ENCODE assay signal across 17 mouse cellular contexts in genomic region chr2:28000660-28001059, GRCm38 (mm10).
DNase-seq lines count a peak whose midpoint lies in the region; ATAC-seq and TF ChIP-seq lines count a peak whose summit lies in the region.
"Had no signal": no experiment of that assay in that cellular context is flagged by ENCODE, and none has a peak within 500 bp of the region (broad histone marks: within the 10 kb centered on the region; RNA-seq: fewer than 3 reads in every experiment).

No protein-coding gene starts in this region.

- no peak overlapping the region for H3K9ac ChIP-seq in hindbrain, embryonic 15.5 days
- no peak overlapping the region for H3K9ac ChIP-seq in hindbrain, embryonic 11.5 days (ENCODE audit: low read depth, low read length)
- peak overlapping the region; percentile 10; the same call in 1 of the 2 replicates for H3K9ac ChIP-seq in MEL (ENCODE audit: control insufficient read depth, low read depth, low read length, poor library complexity, severe bottlenecking)
- peak overlapping the region; percentile 59 for H3K9ac ChIP-seq in liver, embryonic 15.5 days

- no peak for DNase-seq in hindbrain, embryonic 11.5 days (ENCODE audit: low spot score)
- no peak for DNase-seq in MEL (ENCODE audit: low read depth, low spot score)
- DNase-seq in embryonic facial prominence, embryonic 10.5 days (ENCODE audit: low spot score), result no peak
- no peak for DNase-seq in adrenal gland, adult 8-10 months
- DNase-seq in kidney, postnatal 36 days, result no peak
- DNase-seq: adrenal gland, postnatal 25 days; gastrocnemius, postnatal 10 days; kidney, postnatal 14 days; lung, adult 2 months; lung, postnatal 4 days; spleen, adult 18-20 months; thymus, postnatal 14 days had no signal

- peak overlapping the region; percentile 3; the same call in 1 of the 2 replicates for H3K27ac ChIP-seq in hindbrain, embryonic 15.5 days (replicated peaks)
- H3K27ac ChIP-seq in hindbrain, embryonic 11.5 days (ENCODE audit: low read depth, low read length), result no peak overlapping the region
- H3K27ac ChIP-seq in MEL (ENCODE audit: control insufficient read depth, low read depth, low read length), result peak overlapping the region; percentile 83
- H3K27ac ChIP-seq in embryonic facial prominence, embryonic 10.5 days (replicated peaks), result peak overlapping the region; percentile 16
- H3K27ac ChIP-seq in liver, embryonic 15.5 days (replicated peaks), result peak overlapping the region; percentile 92
- H3K27ac ChIP-seq: stomach, postnatal 0 days had no signal

- no peaks in the 10 kb centered on the region for H3K79me2 ChIP-seq in MEL (ENCODE audit: control insufficient read depth, insufficient read depth, low read length, poor library complexity)

- no peak for TF ChIP-seq EP300 in MEL (IDR thresholded peaks at IDR 0.05; ENCODE audit: low read depth in 1 of 2, low read length in 2 of 2)

- peaks cover 27% of the 10 kb centered on the region; the same call in 1 of the 2 replicates for H3K4me1 ChIP-seq in hindbrain, embryonic 15.5 days (replicated peaks)
- H3K4me1 ChIP-seq in hindbrain, embryonic 11.5 days (replicated peaks; ENCODE audit: control insufficient read depth, insufficient read depth, low read length), result no peaks in the 10 kb centered on the region
- peaks cover 14 to 49% of the 10 kb centered on the region in 2 experiments for H3K4me1 ChIP-seq in MEL (ENCODE audit: control insufficient read depth in 1 of 2, insufficient read depth in 2 of 2, low read length in 2 of 2)
- H3K4me1 ChIP-seq in embryonic facial prominence, embryonic 10.5 days, result peaks cover 5% of the 10 kb centered on the region
- H3K4me1 ChIP-seq in liver, embryonic 15.5 days (replicated peaks), result peaks cover 88% of the 10 kb centered on the region

- no peak overlapping the region for H3K4me2 ChIP-seq in hindbrain, embryonic 15.5 days
- H3K4me2 ChIP-seq in hindbrain, embryonic 11.5 days (replicated peaks; ENCODE audit: low read depth, low read length), result no peak overlapping the region
- peak overlapping the region; percentile 65 for H3K4me2 ChIP-seq in liver, embryonic 15.5 days

- no peak for ATAC-seq in hindbrain, embryonic 15.5 days (ENCODE audit: low FRiP score, low read depth)
- no peak for ATAC-seq in hindbrain, embryonic 11.5 days (ENCODE audit: low FRiP score)
- peak; percentile 26; the same call in 1 of the 2 replicates for ATAC-seq in liver, embryonic 15.5 days (ENCODE audit: insufficient read depth)
- ATAC-seq: CD4-positive, CD25-positive, alpha-beta regulatory T cell, adult 4 months; intestine, embryonic 16.5 days had no signal

- 70% methylated on average over 3 of the region's 3 CpGs for WGBS in hindbrain, embryonic 15.5 days
- WGBS in hindbrain, embryonic 11.5 days, result 88% methylated on average over 3 of the region's 3 CpGs
- 89% methylated on average over 3 of the region's 3 CpGs for WGBS in embryonic facial prominence, embryonic 10.5 days
- 53% methylated on average over 3 of the region's 3 CpGs for WGBS in liver, embryonic 15.5 days (ENCODE audit: insufficient replicate concordance)

- TF ChIP-seq POLR2A in MEL (IDR thresholded peaks at IDR 0.05; ENCODE audit: control insufficient read depth in 1 of 2, insufficient read depth in 1 of 2, low read depth in 1 of 2, low read length in 2 of 2, poor library complexity in 1 of 2), result no peak

- H3K9me3 ChIP-seq in hindbrain, embryonic 15.5 days, result no peaks in the 10 kb centered on the region
- no peaks in the 10 kb centered on the region for H3K9me3 ChIP-seq in hindbrain, embryonic 11.5 days (ENCODE audit: control insufficient read depth, low read length)
- no peaks in the 10 kb centered on the region for H3K9me3 ChIP-seq in MEL (replicated peaks; ENCODE audit: insufficient read depth, low read length)
- H3K9me3 ChIP-seq in embryonic facial prominence, embryonic 10.5 days, result no peaks in the 10 kb centered on the region
- H3K9me3 ChIP-seq in liver, embryonic 15.5 days (replicated peaks), result no peaks in the 10 kb centered on the region

- no peak overlapping the region for H3K4me3 ChIP-seq in hindbrain, embryonic 15.5 days
- no peak overlapping the region for H3K4me3 ChIP-seq in hindbrain, embryonic 11.5 days (ENCODE audit: low read depth, low read length)
- H3K4me3 ChIP-seq in MEL (ENCODE audit: control insufficient read depth in 1 of 2, insufficient read depth in 1 of 2, low read depth in 2 of 2, low read length in 2 of 2), result no peak overlapping the region
- no peak overlapping the region for H3K4me3 ChIP-seq in embryonic facial prominence, embryonic 10.5 days
- H3K4me3 ChIP-seq in liver, embryonic 15.5 days (replicated peaks), result 0 out of 2 replicates have a peak overlapping the region, but pooled peaks have one; percentile 44

- TF ChIP-seq RAD21 in MEL (IDR thresholded peaks at IDR 0.05; ENCODE audit: low read depth, low read length), result no peak

- TF ChIP-seq CTCF in MEL (IDR thresholded peaks at IDR 0.05 in 2 of 3, conservative IDR thresholded peaks at IDR 0.05 in 1 of 3; ENCODE audit: control insufficient read depth in 1 of 3, insufficient read depth in 1 of 3, low read depth in 2 of 3, low read length in 3 of 3, poor library complexity in 1 of 3, severe bottlenecking in 1 of 3), result no peak

- H3K36me3 ChIP-seq in hindbrain, embryonic 15.5 days, result no peaks in the 10 kb centered on the region
- H3K36me3 ChIP-seq in hindbrain, embryonic 11.5 days (ENCODE audit: control insufficient read depth, insufficient read depth, low read length), result no peaks in the 10 kb centered on the region
- H3K36me3 ChIP-seq in MEL (ENCODE audit: control insufficient read depth in 1 of 2, insufficient read depth in 2 of 2, low read length in 2 of 2), result peaks cover 0 to 31% of the 10 kb centered on the region in 2 experiments; a peak in 2 of 4 replicates
- H3K36me3 ChIP-seq in embryonic facial prominence, embryonic 10.5 days (replicated peaks), result peaks cover 61% of the 10 kb centered on the region
- peaks cover 4% of the 10 kb centered on the region; the same call in 1 of the 2 replicates for H3K36me3 ChIP-seq in liver, embryonic 15.5 days (replicated peaks)

- no peaks in the 10 kb centered on the region for H3K27me3 ChIP-seq in hindbrain, embryonic 15.5 days
- H3K27me3 ChIP-seq in hindbrain, embryonic 11.5 days (ENCODE audit: control insufficient read depth, insufficient read depth, low read length), result no peaks in the 10 kb centered on the region
- no peaks in the 10 kb centered on the region for H3K27me3 ChIP-seq in MEL (ENCODE audit: control insufficient read depth in 1 of 2, insufficient read depth in 2 of 2, low read length in 2 of 2)
- H3K27me3 ChIP-seq in embryonic facial prominence, embryonic 10.5 days (replicated peaks; ENCODE audit: low read depth, poor library complexity, severe bottlenecking), result no peaks in the 10 kb centered on the region
- no peaks in the 10 kb centered on the region for H3K27me3 ChIP-seq in liver, embryonic 15.5 days

TF ChIP-seq in MEL, 35 proteins besides CTCF, POLR2A, EP300 and RAD21:
- TF ChIP-seq TAL1 (IDR thresholded peaks at IDR 0.05; ENCODE audit: low read length) (no peak), MXI1 (IDR thresholded peaks at IDR 0.05; ENCODE audit: low read depth, low read length) (no peak), USF1 (IDR thresholded peaks at IDR 0.05; ENCODE audit: low read depth, low read length) (no peak), KAT2A (conservative IDR thresholded peaks at IDR 0.05; ENCODE audit: low read depth, low read length) (no peak), MEF2A (IDR thresholded peaks at IDR 0.05; ENCODE audit: extremely low read depth, insufficient replicate concordance, low read depth, low read length, poor library complexity, severe bottlenecking) (no peak), UBTF (IDR thresholded peaks at IDR 0.05; ENCODE audit: borderline replicate concordance, insufficient read depth, low read depth, low read length) (no peak), CHD2 (IDR thresholded peaks at IDR 0.05; ENCODE audit: low read length) (no peak), TBP (IDR thresholded peaks at IDR 0.05; ENCODE audit: low read depth, low read length) (no peak), POLR2AphosphoS2 (IDR thresholded peaks at IDR 0.05; ENCODE audit: low read length) (no peak), USF2 (IDR thresholded peaks at IDR 0.05; ENCODE audit: borderline replicate concordance in 1 of 2, insufficient read depth in 1 of 2, low read depth in 1 of 2, low read length in 2 of 2) (no peak), ELF1 (IDR thresholded peaks at IDR 0.05; ENCODE audit: low read depth, low read length) (no peak), GABPA (IDR thresholded peaks at IDR 0.05; ENCODE audit: low read depth, low read length) (no peak), SMC3 (IDR thresholded peaks at IDR 0.05; ENCODE audit: low read depth, low read length) (no peak), BHLHE40 (IDR thresholded peaks at IDR 0.05; ENCODE audit: borderline replicate concordance, low read depth, low read length) (no peak), ZKSCAN1 (IDR thresholded peaks at IDR 0.05; ENCODE audit: low read depth, low read length) (no peak), NRF1 (IDR thresholded peaks at IDR 0.05; ENCODE audit: insufficient read depth, low read depth, low read length, poor library complexity, severe bottlenecking) (no peak), CHD1 (IDR thresholded peaks at IDR 0.05; ENCODE audit: low read depth, low read length) (no peak), SIN3A (IDR thresholded peaks at IDR 0.05; ENCODE audit: low read length) (no peak)

Comparison
In these comparisons a context has a peak if more than half of its experiments do, and no peak if none do; other contexts are left out.
1. H3K9ac ChIP-seq: peak in MEL (single experiment) and liver, embryonic 15.5 days (single experiment); none in hindbrain, embryonic 15.5 days (single experiment) and hindbrain, embryonic 11.5 days (single experiment).